Mouse (Mus musculus) heart, embryonic 14.5 days (tissue): ENCODE data around the gene Syt2. TPM values are rescaled to one million over a fixed set of nuclear protein-coding genes. Genes with fewer than 3 reads are reported as not detected.

Experiments
- microRNA-seq: library from miRNA; unstranded; fragments of <30 nt; microRNA quantifications from one replicate; pipeline ENCODE4, GENCODE M21; 2016
- polyA plus RNA-seq: library from polyadenylated mRNA; unstranded; fragments of >200 nt; fragmentation: Nextera tagmentation; extraction: Ambion mirVana; gene quantifications from 2 replicates; pipeline ENCODE4 v1.2.1, GENCODE M21; 2014

Syt2 gene
- polyA plus RNA-seq, 1 experiment from 2014 or later: 0.08 TPM

Small RNA genes lying within 50 kb of the gene (microRNA-seq; reads per million reads assigned to microRNA genes)
- gene Gm22232: not detected

Other genes with a start within 250 kb of the Syt2 start
- 40.2 and 40.6 TPM in 2 replicates for gene Cyb5r1, start 241.1 kb upstream of the Syt2 start, polyA plus RNA-seq
- gene Adipor1, start 231.3 kb upstream of the Syt2 start, polyA plus RNA-seq: 140 and 146 TPM in 2 replicates
- gene Klhl12, start 191.1 kb upstream of the Syt2 start, polyA plus RNA-seq: 17.4 and 20.8 TPM in 2 replicates
- gene Rabif, start 152.0 kb upstream of the Syt2 start, polyA plus RNA-seq: 29.1 and 30.4 TPM in 2 replicates
- not detected in 2 replicates for gene Mgat4e, start 97.0 kb upstream of the Syt2 start, polyA plus RNA-seq
- 33.6 and 38.6 TPM in 2 replicates for gene Kdm5b, start 86.5 kb upstream of the Syt2 start, polyA plus RNA-seq